Mouse (Mus musculus) cerebellum, adult 2 months (tissue): ENCODE measurements at regions not wholly inside any gene's neighbourhood (a gene's known extent, or its start where the extent isn't known, plus 50 kb on each side); places are given as distances from the start of the nearest gene placed in this dataset.

Source experiments
- DNase-seq, 2 experiments: peaks; one replicate each; pipeline ENCODE4 v3.0.0; 2021
- H3K27ac ChIP-seq: fragments of 200-500 bp; 2 replicates; pipeline ENCODE4 v1.5.1; 2012; ENCODE audit warnings: low read length, control low read depth, inconsistent platforms; ENCODE audit not compliant: insufficient read depth
- H3K27me3 ChIP-seq: fragments of 200-500 bp; 2 replicates; pipeline ENCODE4 v1.6.1; 2012; ENCODE audit warnings: inconsistent platforms, mild to moderate bottlenecking, low read length, moderate library complexity; ENCODE audit not compliant: control insufficient read depth, insufficient read depth
- H3K4me1 ChIP-seq: fragments of 200-500 bp; 2 replicates; pipeline ENCODE4 v1.6.1; 2011; ENCODE audit warnings: low read length; ENCODE audit not compliant: control insufficient read depth, insufficient read depth
- H3K4me3 ChIP-seq: fragments of 200-500 bp; replicated peaks from 2 replicates; pipeline ENCODE3; 2011; ENCODE audit warnings: mild to moderate bottlenecking, low read depth, low read length, control low read depth; ENCODE audit not compliant: insufficient read depth
- CTCF ChIP-seq: fragments of 200-500 bp; IDR thresholded peaks from 2 replicates; pipeline ENCODE4 v1.5.1; 2011; ENCODE audit warnings: low read depth, mild to moderate bottlenecking, control low read depth, low read length, moderate library complexity, borderline replicate concordance; ENCODE audit not compliant: insufficient read depth
- POLR2A ChIP-seq: fragments of 200-500 bp; IDR thresholded peaks from 2 replicates; pipeline ENCODE4 v1.6.1; 2011; ENCODE audit warnings: low read length, control low read depth, borderline replicate concordance; ENCODE audit not compliant: insufficient read depth
- WGBS: fragments of 180-500 bp; shearing (Covaris S2); methylation state at CpG from one replicate; pipeline ENCODE4 v1.1.7; 2018; 5-methylcytosine and 5-hydroxymethylcytosine counted together

- no peaks in the 10 kb centered on the region for H3K27me3 ChIP-seq
- 51% methylated on average over 3 of the region's 3 CpGs for WGBS
- TF ChIP-seq POLR2A (no peak), CTCF (no peak)
These were observed 253.3 kb upstream of the Adgrl3 start for GRCm38 (mm10) chr5:80766591-80766990.

GRCm38 (mm10) chr5:80783892-80784291 lies 236.0 kb upstream of the Adgrl3 start:
- Histone ChIP-seq H3K27me3 (no peaks in the 10 kb centered on the region), H3K27ac (no peak overlapping the region), H3K4me3 (no peak overlapping the region), H3K4me1 (no peaks in the 10 kb centered on the region)
- 91% methylated on average over 4 of the region's 4 CpGs for WGBS
- TF ChIP-seq POLR2A (no peak), CTCF (no peak)
- DNase-seq: no peak

More at GRCm38 (mm10) chr5:80766591-80766990, 253.3 kb upstream of the Adgrl3 start:
- DNase-seq: no peak
- Histone ChIP-seq H3K4me1 (no peaks in the 10 kb centered on the region), H3K4me3 (no peak overlapping the region), H3K27ac (no peak overlapping the region)

GRCm38 (mm10) chr5:80784746-80785145 lies 235.2 kb upstream of the Adgrl3 start:
- DNase-seq: no peak
- Histone ChIP-seq H3K27me3 (no peaks in the 10 kb centered on the region), H3K4me1 (no peaks in the 10 kb centered on the region), H3K27ac (no peak overlapping the region), H3K4me3 (no peak overlapping the region)
- 72% methylated on average over 6 of the region's 6 CpGs for WGBS
- no peak for TF ChIP-seq CTCF
- no peak for TF ChIP-seq POLR2A

- H3K4me1 ChIP-seq: no peaks in the 10 kb centered on the region
- 95% methylated on average over 1 of the region's 1 CpGs for WGBS
- TF ChIP-seq POLR2A (no peak), CTCF (no peak)
- no peak overlapping the region for H3K27ac ChIP-seq
- H3K27me3 ChIP-seq: no peaks in the 10 kb centered on the region
- H3K4me3 ChIP-seq: no peak overlapping the region
- no peak for DNase-seq
These were observed 228.3 kb upstream of the Adgrl3 start for GRCm38 (mm10) chr5:80791658-80792057.

GRCm38 (mm10) chr5:80799777-80800176 lies 220.2 kb upstream of the Adgrl3 start:
- Histone ChIP-seq H3K27me3 (no peaks in the 10 kb centered on the region), H3K4me1 (no peaks in the 10 kb centered on the region), H3K4me3 (no peak overlapping the region), H3K27ac (no peak overlapping the region)
- DNase-seq: no peak
- TF ChIP-seq POLR2A: no peak
- no peak for TF ChIP-seq CTCF

- no peak overlapping the region for H3K4me3 ChIP-seq
- no peak for DNase-seq
- TF ChIP-seq POLR2A (no peak), CTCF (no peak)
These were observed 207.0 kb upstream of the Adgrl3 start for GRCm38 (mm10) chr5:80812917-80813316.

GRCm38 (mm10) chr5:80819208-80819607 lies 200.7 kb upstream of the Adgrl3 start:
- Histone ChIP-seq H3K27me3 (no peaks in the 10 kb centered on the region), H3K27ac (no peak overlapping the region), H3K4me3 (no peak overlapping the region), H3K4me1 (no peaks in the 10 kb centered on the region)
- TF ChIP-seq POLR2A (no peak), CTCF (no peak)
- no peak for DNase-seq

More at GRCm38 (mm10) chr5:80812917-80813316, 207.0 kb upstream of the Adgrl3 start:
- H3K4me1 ChIP-seq: no peaks in the 10 kb centered on the region
- 96% methylated on average over 2 of the region's 2 CpGs for WGBS
- no peaks in the 10 kb centered on the region for H3K27me3 ChIP-seq
- no peak overlapping the region for H3K27ac ChIP-seq

GRCm38 (mm10) chr5:80842531-80842930 lies 177.4 kb upstream of the Adgrl3 start:
- no peak for DNase-seq
- Histone ChIP-seq H3K27me3 (no peaks in the 10 kb centered on the region), H3K27ac (no peak overlapping the region), H3K4me3 (no peak overlapping the region), H3K4me1 (no peaks in the 10 kb centered on the region)
- 19% methylated on average over 1 of the region's 1 CpGs for WGBS
- no peak for TF ChIP-seq CTCF
- no peak for TF ChIP-seq POLR2A

GRCm38 (mm10) chr5:80855034-80855433 lies 164.9 kb upstream of the Adgrl3 start:
- no peak overlapping the region for H3K4me3 ChIP-seq
- TF ChIP-seq POLR2A: no peak
- 64% methylated on average over 5 of the region's 5 CpGs for WGBS
- H3K27ac ChIP-seq: no peak overlapping the region
- DNase-seq: no peak
- H3K4me1 ChIP-seq: no peaks in the 10 kb centered on the region
- H3K27me3 ChIP-seq: no peaks in the 10 kb centered on the region

- no peak for TF ChIP-seq CTCF
- TF ChIP-seq POLR2A: no peak
- WGBS: 91% methylated on average over 2 of the region's 2 CpGs
- Histone ChIP-seq H3K27me3 (no peaks in the 10 kb centered on the region), H3K4me1 (no peaks in the 10 kb centered on the region), H3K27ac (no peak overlapping the region), H3K4me3 (no peak overlapping the region)
- DNase-seq: no peak
These were observed 143.3 kb upstream of the Adgrl3 start for GRCm38 (mm10) chr5:80876600-80876999.
